Mouse (Mus musculus): ENCODE results near the gene Tepsin. TPM values are rescaled to one million over a fixed set of nuclear protein-coding genes. Genes with fewer than 3 reads are reported as not detected.

Tepsin gene
- 18.1 and 18.5 TPM in 2 replicates for polyA plus RNA-seq (2015; fragmentation: Nextera tagmentation; extraction: Ambion mirVana)

DNA sequence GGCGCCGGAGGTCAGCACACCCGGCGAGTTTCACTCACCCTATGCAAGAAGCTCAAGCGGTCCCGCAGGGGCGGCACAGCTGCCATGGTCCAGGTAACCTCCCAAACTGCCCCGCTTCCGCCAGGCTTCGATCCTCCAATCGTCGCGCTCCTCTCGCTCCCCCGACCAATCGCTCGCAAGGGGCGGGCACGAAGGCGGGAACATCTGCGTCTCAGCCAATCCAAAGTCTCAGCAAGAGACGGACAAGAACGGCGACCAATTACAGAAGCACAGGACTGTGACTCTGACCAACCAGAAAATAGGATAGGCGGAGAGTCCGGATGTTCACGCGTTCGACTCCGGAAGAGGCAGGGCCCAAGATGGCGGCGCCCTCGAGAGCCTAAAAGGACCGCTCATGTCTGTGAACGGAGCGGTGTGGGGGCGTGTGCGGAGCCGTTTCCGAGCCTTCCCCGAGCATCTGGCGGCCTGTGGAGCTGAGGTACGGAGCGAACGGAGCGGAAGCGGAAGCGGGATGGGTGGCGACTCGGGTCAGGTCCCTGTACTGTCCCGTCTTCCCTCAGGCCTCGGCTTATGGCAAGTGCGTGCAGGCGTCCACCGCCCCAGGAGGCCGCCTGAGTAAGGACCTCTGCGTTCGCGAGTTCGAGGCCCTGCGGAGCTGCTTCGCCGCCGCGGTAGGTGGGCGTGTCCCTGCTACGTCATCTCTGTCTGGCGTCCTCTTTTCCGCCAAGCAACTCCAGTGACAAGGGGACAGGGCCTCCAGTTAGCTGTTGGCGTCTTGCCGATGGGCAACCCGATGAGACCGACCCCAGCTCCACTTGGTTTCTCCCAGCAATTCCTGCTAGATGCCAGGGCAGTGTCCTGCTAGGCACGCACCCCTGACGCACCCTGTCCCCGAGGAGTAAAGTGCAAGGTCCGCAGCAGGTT is at the start of gene Tepsin, which contains the start of gene Ndufaf8:
Gene Tepsin, minus strand, starts transcription at position 144 of the 924 bp plus-strand sequence.
Gene Ndufaf8, plus strand, starts transcription at position 341 of the 924 bp plus-strand sequence.
- peak; percentile 98 for ATAC-seq (ENCODE audit: low FRiP score, low read depth)
- under 1% methylated on average over 77 of the region's 77 CpGs for WGBS
- peak within 1 kb of the TSS; percentile 87 for H3K4me3 ChIP-seq

DNA sequence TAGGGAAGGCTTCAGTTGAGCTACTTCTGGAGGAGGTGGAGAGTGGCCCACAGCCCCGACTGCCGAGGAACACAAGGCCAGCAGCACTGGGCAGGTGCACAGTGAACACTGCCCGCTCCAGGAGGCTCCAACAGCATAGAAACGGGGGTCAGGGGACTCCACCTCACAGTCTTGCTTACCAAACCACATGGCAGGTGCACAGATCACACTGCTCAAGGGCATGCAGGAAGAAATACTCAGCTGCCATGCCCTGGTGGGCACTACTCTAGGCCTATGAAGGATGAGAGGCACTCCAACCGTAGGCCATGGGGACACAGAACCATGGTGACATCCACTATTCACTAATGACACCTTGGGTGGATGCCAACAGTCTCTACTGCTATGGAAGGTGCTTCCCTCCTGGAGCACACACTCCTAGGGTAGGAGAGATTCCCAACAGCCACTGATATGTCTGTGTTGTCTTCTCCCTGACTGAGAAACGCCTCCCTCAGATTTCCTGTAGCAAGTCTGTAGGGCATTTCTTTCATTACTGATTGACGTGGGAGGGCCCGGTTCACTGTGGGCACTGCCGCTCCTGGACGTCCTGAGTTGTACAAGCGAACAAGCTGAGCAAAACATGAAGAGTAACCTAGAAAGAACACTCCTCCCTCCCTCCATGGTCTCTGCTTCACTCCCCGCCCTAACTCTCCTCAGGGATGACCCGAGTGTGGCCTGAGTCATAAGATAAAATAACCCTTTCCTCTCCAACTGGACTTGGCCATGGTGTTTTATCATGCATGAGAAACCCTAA is 45.4 kb upstream of the Tepsin start:
- 80% methylated on average over 13 of the region's 13 CpGs for WGBS
- Histone ChIP-seq H3K4me3 (no peak overlapping the region), H3K4me1 (peaks cover 3% of the 10 kb centered on the region; the same call in 1 of the 2 replicates), H3K9ac (no peak overlapping the region), H3K4me2 (replicated peaks) (no peak overlapping the region), H3K27me3 (no peaks in the 10 kb centered on the region), H3K9me3 (no peaks in the 10 kb centered on the region), H3K27ac (no peak overlapping the region; the same call in 1 of the 2 replicates), H3K36me3 (peaks cover 49% of the 10 kb centered on the region)
- no peak for ATAC-seq (ENCODE audit: low FRiP score, low read depth)

More for the DNA sequence above, at the start of gene Tepsin, which contains the start of gene Ndufaf8:
- peak within 1 kb of the TSS; percentile 97 for H3K4me2 ChIP-seq (replicated peaks)
- no peaks in the 10 kb centered on the region for H3K9me3 ChIP-seq
- no peaks in the 10 kb centered on the region for H3K27me3 ChIP-seq
- H3K27ac ChIP-seq = peak within 1 kb of the TSS; percentile 94
- H3K36me3 ChIP-seq = peaks cover 40% of the 10 kb centered on the region
- peak within 1 kb of the TSS; percentile 92 for H3K9ac ChIP-seq
- H3K4me1 ChIP-seq = peaks cover 22% of the 10 kb centered on the region

DNA sequence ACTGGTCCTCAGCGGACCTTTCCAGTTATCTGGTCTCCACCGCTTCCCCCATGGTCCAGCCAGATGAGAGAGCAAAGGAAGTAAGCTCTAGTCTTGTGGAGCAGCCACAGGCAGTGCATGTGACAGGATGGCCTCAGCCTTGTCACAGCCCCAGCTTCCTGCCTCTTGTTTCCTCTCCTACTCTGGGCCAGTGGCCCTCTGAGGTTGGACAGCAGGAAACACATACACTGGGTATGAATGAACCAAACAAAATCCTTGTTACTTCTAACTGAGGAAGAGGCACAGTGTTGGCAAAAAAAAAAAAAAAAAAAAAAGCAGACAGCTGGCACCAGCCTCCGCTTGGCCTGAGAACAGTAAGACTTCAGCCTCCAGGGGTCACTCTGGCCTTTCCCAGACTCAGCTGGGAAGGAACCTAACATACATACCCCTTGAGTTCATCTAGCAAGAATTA is 44.1 kb upstream of the Tepsin start:
- Histone ChIP-seq H3K27me3 (no peaks in the 10 kb centered on the region), H3K4me1 (peaks cover 13% of the 10 kb centered on the region), H3K27ac (peak overlapping the region; percentile 39; the same call in 1 of the 2 replicates), H3K4me2 (replicated peaks) (no peak overlapping the region), H3K9ac (no peak overlapping the region), H3K36me3 (peaks cover 60% of the 10 kb centered on the region), H3K4me3 (no peak overlapping the region), H3K9me3 (no peaks in the 10 kb centered on the region)
- WGBS = 77% methylated on average over 3 of the region's 3 CpGs
- ATAC-seq (ENCODE audit: low FRiP score, low read depth) = no peak

DNA sequence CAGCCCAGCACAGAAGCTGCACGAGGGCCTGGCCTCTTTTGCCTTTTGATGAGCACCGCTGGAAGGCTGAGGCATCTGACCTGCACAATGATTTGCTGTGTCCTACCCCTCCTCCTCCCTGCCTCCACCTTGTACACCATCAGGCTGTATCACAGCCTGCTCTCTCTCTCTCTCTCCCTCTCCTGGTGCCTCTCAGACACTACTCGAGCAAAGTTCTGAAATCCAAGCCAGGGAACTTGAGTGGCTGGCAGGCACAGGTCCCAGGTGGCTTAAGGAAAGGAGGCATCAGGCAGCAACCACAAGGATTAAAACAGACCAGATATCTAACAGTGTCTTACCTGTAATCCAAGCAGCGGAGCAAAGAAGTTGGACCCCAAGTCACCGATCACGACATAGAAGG is 41.7 kb upstream of the Tepsin start:
- Histone ChIP-seq H3K9me3 (no peaks in the 10 kb centered on the region), H3K27me3 (no peaks in the 10 kb centered on the region), H3K36me3 (peaks cover 54% of the 10 kb centered on the region), H3K4me3 (no peak overlapping the region), H3K9ac (no peak overlapping the region), H3K4me2 (replicated peaks) (no peak overlapping the region), H3K27ac (no peak overlapping the region), H3K4me1 (peaks cover 14% of the 10 kb centered on the region)
- 70% methylated on average over 6 of the region's 6 CpGs for WGBS
- ATAC-seq (ENCODE audit: low FRiP score, low read depth) = no peak

DNA sequence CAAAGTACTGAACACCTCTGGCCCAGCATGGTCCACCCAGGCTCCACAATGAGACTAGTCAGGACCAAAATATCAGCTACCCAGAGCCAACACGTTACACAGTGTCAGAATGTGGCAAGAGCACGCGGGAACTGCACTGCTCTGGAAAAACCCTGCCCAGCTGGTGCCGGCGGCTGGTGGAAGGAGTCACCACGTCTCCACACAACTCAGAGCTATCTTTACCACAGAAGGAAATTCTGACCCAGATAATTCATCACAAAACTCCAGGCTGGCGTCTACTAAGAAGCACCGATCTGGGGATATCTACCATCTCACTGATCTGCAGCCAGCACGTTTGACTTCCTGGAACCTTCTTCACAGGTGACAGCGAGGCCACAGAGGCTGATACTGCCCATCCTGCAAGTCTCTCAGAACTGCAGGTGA is 40.8 kb upstream of the Tepsin start:
- Histone ChIP-seq H3K4me3 (no peak overlapping the region), H3K36me3 (peaks cover 59% of the 10 kb centered on the region), H3K4me2 (replicated peaks) (no peak overlapping the region), H3K9ac (no peak overlapping the region), H3K9me3 (no peaks in the 10 kb centered on the region), H3K27ac (no peak overlapping the region), H3K4me1 (peaks cover 14% of the 10 kb centered on the region), H3K27me3 (no peaks in the 10 kb centered on the region)
- no peak for ATAC-seq (ENCODE audit: low FRiP score, low read depth)
- WGBS = 85% methylated on average over 10 of the region's 10 CpGs

DNA sequence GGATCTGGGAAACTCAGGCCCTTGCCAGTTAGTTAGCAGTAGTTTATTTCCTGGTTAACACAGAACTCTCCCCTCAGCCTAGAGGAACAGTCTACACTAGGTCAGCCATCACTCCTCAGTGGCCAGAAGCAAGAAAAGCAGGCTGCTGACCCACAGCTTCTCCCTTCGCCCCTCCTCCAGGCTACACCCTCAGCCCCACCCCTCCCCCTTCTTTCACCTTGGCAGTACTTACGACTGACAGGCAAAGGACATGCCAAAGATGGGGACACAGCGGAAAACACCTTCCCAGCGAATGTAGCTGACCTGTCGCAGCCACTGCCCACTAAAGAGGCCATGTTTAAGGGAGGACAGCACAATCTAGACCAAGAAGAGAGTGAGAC is 39.1 kb upstream of the Tepsin start:
- 37% methylated on average over 5 of the region's 5 CpGs for WGBS
- Histone ChIP-seq H3K4me1 (peaks cover 12% of the 10 kb centered on the region), H3K4me3 (no peak overlapping the region), H3K36me3 (peaks cover 66% of the 10 kb centered on the region), H3K27me3 (no peaks in the 10 kb centered on the region), H3K4me2 (replicated peaks) (no peak overlapping the region), H3K27ac (no peak overlapping the region), H3K9me3 (no peaks in the 10 kb centered on the region), H3K9ac (no peak overlapping the region)
- no peak for ATAC-seq (ENCODE audit: low FRiP score, low read depth)

DNA sequence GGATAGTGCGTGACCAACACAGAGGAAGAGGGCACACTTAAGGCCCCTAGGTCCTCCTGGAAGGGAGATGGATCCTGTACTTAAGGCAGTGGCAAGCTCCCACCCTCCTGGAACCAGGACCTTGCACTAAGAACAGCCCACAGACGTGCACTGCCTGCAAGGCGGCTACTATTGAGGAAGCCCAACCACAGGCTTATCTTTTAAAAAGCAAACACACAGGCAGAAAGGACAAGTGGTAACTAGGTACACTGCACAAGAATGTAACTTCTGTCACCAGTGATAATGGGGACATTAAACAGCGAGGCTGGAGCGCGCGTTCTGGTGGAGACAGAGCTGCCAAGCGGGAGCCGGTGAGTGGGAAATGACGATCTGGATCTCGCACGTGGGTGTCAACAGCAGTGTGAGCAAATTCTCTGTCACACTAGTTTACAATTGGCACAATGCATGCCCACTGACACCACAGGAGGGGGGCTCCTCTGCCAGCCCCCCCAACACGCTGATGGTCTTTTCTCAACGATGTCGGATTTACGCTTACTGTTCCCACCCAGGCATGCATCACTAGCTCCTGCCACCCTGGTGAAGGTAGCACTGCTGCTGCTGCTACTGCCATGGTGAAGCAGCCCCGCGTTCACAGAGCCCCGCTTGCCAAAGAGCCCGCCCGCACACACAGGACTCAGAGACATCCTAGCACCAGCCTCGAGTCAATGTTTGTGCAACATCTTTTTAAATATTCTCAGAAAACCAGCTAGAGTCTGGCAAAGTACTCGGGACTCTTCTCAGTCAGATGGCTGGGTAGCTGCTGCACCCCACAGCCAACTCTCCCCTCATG is 38.5 kb upstream of the Tepsin start:
- ATAC-seq (ENCODE audit: low FRiP score, low read depth) = no peak
- H3K4me2 ChIP-seq (replicated peaks) = no peak overlapping the region
- no peaks in the 10 kb centered on the region for H3K9me3 ChIP-seq
- WGBS = 80% methylated on average over 23 of the region's 23 CpGs
- H3K27me3 ChIP-seq = no peaks in the 10 kb centered on the region
- no peak overlapping the region for H3K27ac ChIP-seq
- H3K4me1 ChIP-seq = peaks cover 12% of the 10 kb centered on the region
- H3K9ac ChIP-seq = no peak overlapping the region
- peaks cover 72% of the 10 kb centered on the region for H3K36me3 ChIP-seq
- H3K4me3 ChIP-seq = no peak overlapping the region

DNA sequence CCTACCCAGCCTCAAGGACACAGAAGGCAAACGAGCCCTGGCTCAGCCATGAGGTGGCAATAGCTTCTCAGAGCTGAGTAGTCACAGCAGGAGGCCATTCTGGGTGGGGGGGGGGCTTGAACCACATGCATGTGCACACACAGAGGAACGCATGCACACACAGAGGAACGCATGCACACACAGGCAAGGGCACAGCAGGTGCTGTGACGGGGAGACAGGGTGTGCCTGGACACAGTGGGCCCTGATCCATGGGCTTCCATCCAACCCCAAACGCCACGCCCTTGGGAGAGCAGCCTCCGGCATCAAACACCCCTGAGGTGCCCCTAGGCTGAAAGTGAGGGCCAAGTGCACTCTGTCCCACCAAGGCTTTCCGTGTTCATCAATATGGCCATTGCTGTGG is 37.7 kb upstream of the Tepsin start:
- Histone ChIP-seq H3K4me1 (peaks cover 12% of the 10 kb centered on the region), H3K36me3 (peaks cover 77% of the 10 kb centered on the region), H3K9ac (no peak overlapping the region)

DNA sequence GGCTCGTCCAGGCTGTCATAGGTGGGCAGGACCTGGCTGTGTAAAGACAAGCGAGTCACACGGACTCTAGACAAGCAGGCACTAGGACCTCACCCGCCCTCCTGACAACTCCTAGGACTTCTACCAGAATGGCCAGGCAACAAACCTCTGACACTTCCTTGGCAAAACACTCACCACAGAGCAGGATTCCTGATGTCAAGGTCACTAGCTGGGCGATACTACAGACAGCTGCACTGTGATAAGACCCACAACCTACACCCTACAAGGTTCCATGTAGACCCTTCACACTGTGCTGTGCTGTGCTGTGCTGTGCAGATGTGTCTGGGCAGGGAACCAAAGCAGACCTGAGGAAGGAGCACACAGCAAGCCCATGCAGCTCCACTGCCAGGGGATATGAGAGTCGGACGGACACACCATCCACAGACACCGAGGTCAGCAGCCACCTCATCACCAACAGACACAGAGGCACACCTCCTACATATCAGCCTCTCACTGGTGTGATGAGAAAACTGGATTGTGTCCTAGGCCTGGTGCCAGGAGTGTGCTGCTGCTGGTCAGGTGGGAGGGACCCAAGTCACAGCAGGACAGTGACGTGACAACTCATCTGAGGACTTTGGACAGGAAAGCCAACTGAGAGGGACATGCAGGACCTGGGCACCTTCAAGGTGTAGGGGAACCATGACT is 36.5 kb upstream of the Tepsin start:
- Histone ChIP-seq H3K27me3 (no peaks in the 10 kb centered on the region), H3K9me3 (no peaks in the 10 kb centered on the region), H3K4me1 (peaks cover 12% of the 10 kb centered on the region), H3K27ac (no peak overlapping the region), H3K4me2 (replicated peaks) (no peak overlapping the region), H3K9ac (no peak overlapping the region), H3K36me3 (peaks cover 85% of the 10 kb centered on the region), H3K4me3 (no peak overlapping the region)
- WGBS = 92% methylated on average over 9 of the region's 9 CpGs
- no peak for ATAC-seq (ENCODE audit: low FRiP score, low read depth)

More for the DNA sequence above, 37.7 kb upstream of the Tepsin start:
- no peak overlapping the region for H3K4me3 ChIP-seq
- no peak overlapping the region for H3K27ac ChIP-seq
- H3K27me3 ChIP-seq = no peaks in the 10 kb centered on the region
- no peak for ATAC-seq (ENCODE audit: low FRiP score, low read depth)
- H3K9me3 ChIP-seq = no peaks in the 10 kb centered on the region
- 84% methylated on average over 8 of the region's 8 CpGs for WGBS
- H3K4me2 ChIP-seq (replicated peaks) = no peak overlapping the region

DNA sequence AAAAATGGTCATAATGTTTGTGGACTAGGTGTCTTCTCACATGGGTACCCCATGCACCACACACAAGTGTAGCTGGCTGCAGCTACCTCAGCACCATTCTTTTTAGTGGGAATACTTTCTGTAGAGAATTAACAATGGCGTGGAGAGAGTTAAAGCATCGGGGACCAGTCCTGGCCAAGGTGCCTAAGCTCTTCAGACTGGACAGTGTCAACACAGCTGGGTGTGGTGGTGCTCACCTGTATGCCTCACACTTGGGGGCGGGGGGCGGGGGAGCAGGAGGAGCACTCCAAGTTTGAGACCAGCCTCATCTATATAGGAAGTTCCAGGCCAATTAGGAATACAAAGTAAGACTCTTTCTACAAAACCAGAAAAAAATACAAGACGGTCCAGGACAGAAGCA is 35.6 kb upstream of the Tepsin start:
- H3K9me3 ChIP-seq = no peaks in the 10 kb centered on the region
- WGBS = 96% methylated on average over 5 of the region's 5 CpGs
- peaks cover 12% of the 10 kb centered on the region for H3K4me1 ChIP-seq
- no peak for ATAC-seq (ENCODE audit: low FRiP score, low read depth)
- H3K36me3 ChIP-seq = peaks cover 84% of the 10 kb centered on the region
- H3K4me2 ChIP-seq (replicated peaks) = no peak overlapping the region
- no peak overlapping the region for H3K4me3 ChIP-seq
- H3K9ac ChIP-seq = no peak overlapping the region
- no peak overlapping the region for H3K27ac ChIP-seq
- no peaks in the 10 kb centered on the region for H3K27me3 ChIP-seq

DNA sequence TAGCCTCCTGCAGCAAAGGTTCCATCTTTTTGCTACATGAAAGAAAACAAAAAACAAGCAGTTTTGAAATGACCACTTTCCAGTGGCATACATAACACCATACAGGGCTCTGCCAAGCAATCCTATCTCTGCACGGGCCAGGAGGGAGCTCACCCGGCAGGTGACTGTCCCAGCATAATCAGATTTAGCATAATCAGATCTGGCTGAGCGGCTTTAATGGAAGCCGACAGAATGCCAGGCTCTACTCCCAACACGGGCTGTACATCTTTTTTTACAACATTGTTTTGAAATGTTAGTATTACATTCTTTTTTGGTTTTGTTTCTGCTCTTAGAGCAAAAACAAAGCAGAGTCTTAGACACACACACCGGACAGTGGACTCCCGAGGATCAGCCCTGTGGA is 30.8 kb upstream of the Tepsin start:
- H3K27me3 ChIP-seq = no peaks in the 10 kb centered on the region
- WGBS = 88% methylated on average over 7 of the region's 7 CpGs
- no peak overlapping the region for H3K9ac ChIP-seq
- H3K4me3 ChIP-seq = no peak overlapping the region
- peaks cover 86% of the 10 kb centered on the region for H3K36me3 ChIP-seq
- H3K4me1 ChIP-seq = no peaks in the 10 kb centered on the region
- no peak overlapping the region for H3K4me2 ChIP-seq (replicated peaks)
- H3K9me3 ChIP-seq = no peaks in the 10 kb centered on the region
- no peak overlapping the region for H3K27ac ChIP-seq
- no peak for ATAC-seq (ENCODE audit: low FRiP score, low read depth)
